Mouse (Mus musculus) midbrain, embryonic 14.5 days (tissue): ENCODE measurements at regions not wholly inside any gene's neighbourhood (a gene's known extent, or its start where the extent isn't known, plus 50 kb on each side); places are given as distances from the start of the nearest gene placed in this dataset.

Experiments used
- ATAC-seq: fragments of 200-750 bp; cut with Nextera tagmentation; 2 replicates; pipeline ENCODE4 v1.8.0; 2017; ENCODE audit warnings: moderate number of reproducible peaks, moderate library complexity; ENCODE audit not compliant: low FRiP score, low TSS enrichment
- DNase-seq: peaks from one replicate; pipeline ENCODE4 v3.0.0-alpha.2; 2015
- H3K27ac ChIP-seq: fragments of 300-500 bp; sonication (generic); replicated peaks from 2 replicates; pipeline ENCODE4 v1.5.1; 2014; ENCODE audit warnings: mild to moderate bottlenecking, low read depth, low read length, moderate library complexity
- H3K27me3 ChIP-seq: fragments of 300-500 bp; sonication (generic); 2 replicates; pipeline ENCODE4 v1.6.1; 2014; ENCODE audit warnings: low read length, control low read depth, mixed read lengths; ENCODE audit not compliant: control insufficient read depth, insufficient read depth
- H3K36me3 ChIP-seq: fragments of 300-500 bp; sonication (generic); 2 replicates; pipeline ENCODE4 v1.6.1; 2014; ENCODE audit warnings: low read length, control low read depth; ENCODE audit not compliant: control insufficient read depth, insufficient read depth
- H3K4me1 ChIP-seq: fragments of 300-500 bp; sonication (generic); 2 replicates; pipeline ENCODE4 v1.6.1; 2014; ENCODE audit warnings: mild to moderate bottlenecking, antibody characterized with exemption, low read length, control low read depth; ENCODE audit not compliant: control insufficient read depth, insufficient read depth
- H3K4me2 ChIP-seq: fragments of 300-500 bp; sonication (generic); 2 replicates; pipeline ENCODE4 v1.6.1; 2014; ENCODE audit warnings: mild to moderate bottlenecking, low read length, moderate library complexity
- H3K4me3 ChIP-seq: fragments of 300-500 bp; sonication (generic); replicated peaks from 2 replicates; pipeline ENCODE4 v1.5.1; 2014; ENCODE audit warnings: low read depth, low read length
- H3K9ac ChIP-seq: fragments of 300-500 bp; sonication (generic); replicated peaks from 2 replicates; pipeline ENCODE4 v1.6.1; 2014; ENCODE audit warnings: mild to moderate bottlenecking, low read length, moderate library complexity
- H3K9me3 ChIP-seq: fragments of 300-500 bp; sonication (generic); 2 replicates; pipeline ENCODE4 v1.6.1; 2016; ENCODE audit warnings: low read length, control low read depth, mixed read lengths; ENCODE audit not compliant: control insufficient read depth
- WGBS: fragments of 180-500 bp; shearing (Covaris S2); extraction: QIAGEN DNeasy Blood & Tissue Kit; methylation state at CpG from one replicate; pipeline ENCODE4 v1.1.7; 2014; 5-methylcytosine and 5-hydroxymethylcytosine counted together

GRCm38 (mm10) chr6:51077769-51078096 is 354.7 kb upstream of the Nfe2l3 start:
- 40% methylated on average over 6 of the region's 6 CpGs for WGBS
- ATAC-seq (no peak), DNase-seq (no peak)
- H3K4me1 ChIP-seq = peaks cover 29% of the 10 kb centered on the region
- no peaks in the 10 kb centered on the region for H3K27me3 ChIP-seq
- H3K9me3 ChIP-seq = no peaks in the 10 kb centered on the region
- H3K27ac ChIP-seq = peak overlapping the region; percentile 71
- no peak overlapping the region for H3K4me3 ChIP-seq
- H3K4me2 ChIP-seq = no peak overlapping the region
- no peaks in the 10 kb centered on the region for H3K36me3 ChIP-seq
- no peak overlapping the region for H3K9ac ChIP-seq

- Histone ChIP-seq H3K36me3 (no peaks in the 10 kb centered on the region), H3K4me2 (no peak overlapping the region), H3K27me3 (no peaks in the 10 kb centered on the region), H3K9me3 (no peaks in the 10 kb centered on the region), H3K4me1 (peaks cover 29% of the 10 kb centered on the region), H3K9ac (no peak overlapping the region), H3K4me3 (no peak overlapping the region), H3K27ac (peak overlapping the region; percentile 71)
- WGBS = 67% methylated on average over 11 of the region's 11 CpGs
- DNase-seq (no peak), ATAC-seq (no peak)
Observed at GRCm38 (mm10) chr6:51078353-51078966, 354.0 kb upstream of the Nfe2l3 start.

- Histone ChIP-seq H3K9ac (no peak overlapping the region), H3K36me3 (no peaks in the 10 kb centered on the region), H3K4me1 (peaks cover 29% of the 10 kb centered on the region), H3K9me3 (no peaks in the 10 kb centered on the region), H3K4me2 (no peak overlapping the region), H3K4me3 (no peak overlapping the region), H3K27ac (peak overlapping the region; percentile 71; the same call in 1 of the 2 replicates), H3K27me3 (no peaks in the 10 kb centered on the region)
- ATAC-seq (no peak), DNase-seq (no peak)
- WGBS = 91% methylated on average over 5 of the region's 5 CpGs
Observed at GRCm38 (mm10) chr6:51078967-51079355, 353.5 kb upstream of the Nfe2l3 start.

- ATAC-seq = no peak
- WGBS = 91% methylated on average over 5 of the region's 5 CpGs
- Histone ChIP-seq H3K36me3 (no peaks in the 10 kb centered on the region), H3K27ac (no peak overlapping the region), H3K4me3 (no peak overlapping the region), H3K4me1 (peaks cover 26% of the 10 kb centered on the region), H3K9ac (no peak overlapping the region), H3K4me2 (no peak overlapping the region), H3K9me3 (no peaks in the 10 kb centered on the region), H3K27me3 (no peaks in the 10 kb centered on the region)
- DNase-seq = no peak
Observed at GRCm38 (mm10) chr6:51081056-51081455, 351.4 kb upstream of the Nfe2l3 start.

- H3K9ac ChIP-seq = no peak overlapping the region
- no peak for DNase-seq
- no peak overlapping the region for H3K27ac ChIP-seq
- H3K27me3 ChIP-seq = no peaks in the 10 kb centered on the region
- no peak overlapping the region for H3K4me2 ChIP-seq
- H3K4me3 ChIP-seq = no peak overlapping the region
- no peaks in the 10 kb centered on the region for H3K9me3 ChIP-seq
- no peaks in the 10 kb centered on the region for H3K36me3 ChIP-seq
- H3K4me1 ChIP-seq = no peaks in the 10 kb centered on the region
- WGBS = 82% methylated on average over 9 of the region's 9 CpGs
- ATAC-seq = no peak
Observed at GRCm38 (mm10) chr6:51084656-51085055, 347.8 kb upstream of the Nfe2l3 start.

- Histone ChIP-seq H3K27ac (no peak overlapping the region), H3K4me3 (no peak overlapping the region), H3K4me2 (no peak overlapping the region), H3K27me3 (no peaks in the 10 kb centered on the region), H3K36me3 (no peaks in the 10 kb centered on the region), H3K9ac (no peak overlapping the region), H3K4me1 (no peaks in the 10 kb centered on the region), H3K9me3 (no peaks in the 10 kb centered on the region)
- no peak for DNase-seq
- 55% methylated on average over 2 of the region's 2 CpGs for WGBS
- ATAC-seq = no peak
Observed at GRCm38 (mm10) chr6:51085547-51085946, 346.9 kb upstream of the Nfe2l3 start.

GRCm38 (mm10) chr6:51086347-51086746 is 346.1 kb upstream of the Nfe2l3 start:
- Histone ChIP-seq H3K4me3 (no peak overlapping the region), H3K4me2 (no peak overlapping the region), H3K36me3 (no peaks in the 10 kb centered on the region), H3K9ac (no peak overlapping the region), H3K9me3 (no peaks in the 10 kb centered on the region), H3K4me1 (no peaks in the 10 kb centered on the region), H3K27me3 (no peaks in the 10 kb centered on the region), H3K27ac (no peak overlapping the region)
- 92% methylated on average over 4 of the region's 4 CpGs for WGBS
- no peak for DNase-seq
- no peak for ATAC-seq

GRCm38 (mm10) chr6:51087806-51088205 is 344.7 kb upstream of the Nfe2l3 start:
- no peak for DNase-seq
- no peak overlapping the region for H3K27ac ChIP-seq
- no peak for ATAC-seq
- WGBS = 88% methylated on average over 2 of the region's 2 CpGs
- no peaks in the 10 kb centered on the region for H3K9me3 ChIP-seq
- H3K36me3 ChIP-seq = no peaks in the 10 kb centered on the region
- no peak overlapping the region for H3K4me2 ChIP-seq
- no peak overlapping the region for H3K4me3 ChIP-seq
- no peak overlapping the region for H3K9ac ChIP-seq
- no peaks in the 10 kb centered on the region for H3K4me1 ChIP-seq
- H3K27me3 ChIP-seq = no peaks in the 10 kb centered on the region

GRCm38 (mm10) chr6:51088641-51089372 is 343.7 kb upstream of the Nfe2l3 start:
- no peaks in the 10 kb centered on the region for H3K4me1 ChIP-seq
- H3K27ac ChIP-seq = no peak overlapping the region
- no peaks in the 10 kb centered on the region for H3K9me3 ChIP-seq
- no peaks in the 10 kb centered on the region for H3K27me3 ChIP-seq
- DNase-seq (no peak), ATAC-seq (no peak)
- H3K36me3 ChIP-seq = no peaks in the 10 kb centered on the region
- H3K9ac ChIP-seq = no peak overlapping the region
- no peak overlapping the region for H3K4me3 ChIP-seq
- WGBS = 75% methylated on average over 6 of the region's 6 CpGs
- no peak overlapping the region for H3K4me2 ChIP-seq
